Mouse (Mus musculus) embryonic facial prominence, embryonic 13.5 days (tissue): ENCODE results near the gene Ppp2r5c. TPM values are rescaled to one million over a fixed set of nuclear protein-coding genes. Genes with fewer than 3 reads are reported as not detected.

ENCODE experiments used
- ATAC-seq: fragments of 200-750 bp; cut with Nextera tagmentation; 2 replicates; pipeline ENCODE4 v1.8.0; 2017; ENCODE audit warnings: low read depth; ENCODE audit not compliant: insufficient number of reproducible peaks, insufficient read depth, low FRiP score, low TSS enrichment
- H3K27ac ChIP-seq: fragments of 300-500 bp; sonication (generic); 2 replicates; pipeline ENCODE4 v1.5.1; 2015; ENCODE audit warnings: moderate library complexity, mild to moderate bottlenecking, inconsistent platforms
- H3K27me3 ChIP-seq: fragments of 300-500 bp; sonication (generic); 2 replicates; pipeline ENCODE4 v1.6.1; 2015; ENCODE audit warnings: mild to moderate bottlenecking, inconsistent platforms
- H3K36me3 ChIP-seq: fragments of 300-500 bp; sonication (generic); 2 replicates; pipeline ENCODE4 v1.6.1; 2015; ENCODE audit warnings: mild to moderate bottlenecking, inconsistent platforms
- H3K4me1 ChIP-seq: fragments of 300-500 bp; sonication (generic); 2 replicates; pipeline ENCODE4 v1.6.1; 2015; ENCODE audit warnings: inconsistent platforms
- H3K4me2 ChIP-seq: fragments of 300-500 bp; sonication (generic); 2 replicates; pipeline ENCODE4 v1.6.1; 2015; ENCODE audit warnings: moderate library complexity, mild to moderate bottlenecking, inconsistent platforms
- H3K4me3 ChIP-seq: fragments of 300-500 bp; sonication (generic); 2 replicates; pipeline ENCODE4 v1.5.1; 2015; ENCODE audit warnings: mild to moderate bottlenecking, inconsistent platforms
- H3K9ac ChIP-seq: fragments of 300-500 bp; sonication (generic); 2 replicates; pipeline ENCODE4 v1.6.1; 2015; ENCODE audit warnings: mild to moderate bottlenecking, inconsistent platforms
- H3K9me3 ChIP-seq: fragments of 300-500 bp; sonication (generic); 2 replicates; pipeline ENCODE4 v1.6.1; 2016; ENCODE audit warnings: inconsistent platforms
- WGBS: fragments of 180-500 bp; shearing (Covaris S2); methylation state at CpG from one replicate; pipeline ENCODE4 v1.1.7; 2015; ENCODE audit warnings: mixed read lengths; 5-methylcytosine and 5-hydroxymethylcytosine counted together
- polyA plus RNA-seq: library from polyadenylated mRNA; unstranded; fragments of >200 nt; fragmentation: Nextera tagmentation; extraction: Ambion mirVana; gene quantifications from 2 replicates; pipeline ENCODE4 v1.2.1, GENCODE M21; 2015

Ppp2r5c gene
- polyA plus RNA-seq, 1 experiment from 2014 or later: 151 TPM

- H3K27ac ChIP-seq: no peak overlapping the region
- no peaks in the 10 kb centered on the region for H3K36me3 ChIP-seq
- H3K4me1 ChIP-seq: no peaks in the 10 kb centered on the region
- H3K4me3 ChIP-seq: no peak overlapping the region
- WGBS: 63% methylated on average over 3 of the region's 3 CpGs
- H3K4me2 ChIP-seq: no peak overlapping the region
- no peak for ATAC-seq
- peaks cover 6% of the 10 kb centered on the region; the same call in 1 of the 2 replicates for H3K27me3 ChIP-seq
- H3K9me3 ChIP-seq: no peaks in the 10 kb centered on the region
- H3K9ac ChIP-seq: no peak overlapping the region
These were observed 25.6 kb upstream of the Ppp2r5c start for GRCm38 (mm10) chr12:110421361-110421760.

- H3K9me3 ChIP-seq: no peaks in the 10 kb centered on the region
- H3K27me3 ChIP-seq: no peaks in the 10 kb centered on the region
- 79% methylated on average over 5 of the region's 5 CpGs for WGBS
- H3K9ac ChIP-seq: no peak overlapping the region
- H3K4me1 ChIP-seq: no peaks in the 10 kb centered on the region
- no peak for ATAC-seq
- no peaks in the 10 kb centered on the region for H3K36me3 ChIP-seq
- H3K4me2 ChIP-seq: no peak overlapping the region
- no peak overlapping the region for H3K4me3 ChIP-seq
- H3K27ac ChIP-seq: no peak overlapping the region
These were observed 22.8 kb upstream of the Ppp2r5c start for GRCm38 (mm10) chr12:110424008-110424704.

- no peak overlapping the region for H3K4me3 ChIP-seq
- H3K36me3 ChIP-seq: no peaks in the 10 kb centered on the region
- no peaks in the 10 kb centered on the region for H3K4me1 ChIP-seq
- no peaks in the 10 kb centered on the region for H3K9me3 ChIP-seq
- 0 out of 2 replicates have a peak, but pooled peaks cover under 1% of the 10 kb centered on the region for H3K27me3 ChIP-seq
- 51% methylated on average over 13 of the region's 13 CpGs for WGBS
- H3K27ac ChIP-seq: no peak overlapping the region
- H3K4me2 ChIP-seq: no peak overlapping the region
- H3K9ac ChIP-seq: no peak overlapping the region
- ATAC-seq: no peak
These were observed 20.4 kb upstream of the Ppp2r5c start for GRCm38 (mm10) chr12:110426417-110427010.

- 0 out of 2 replicates have a peak, but pooled peaks cover 5% of the 10 kb centered on the region for H3K27me3 ChIP-seq
- H3K4me2 ChIP-seq: no peak overlapping the region
- no peak for ATAC-seq
- no peaks in the 10 kb centered on the region for H3K4me1 ChIP-seq
- no peaks in the 10 kb centered on the region for H3K9me3 ChIP-seq
- H3K27ac ChIP-seq: no peak overlapping the region
- no peak overlapping the region for H3K9ac ChIP-seq
- no peak overlapping the region for H3K4me3 ChIP-seq
- H3K36me3 ChIP-seq: no peaks in the 10 kb centered on the region
- whole genome bisulfite sequencing: 65% methylated on average over 12 of the region's 12 CpGs
These were observed 17.5 kb upstream of the Ppp2r5c start for GRCm38 (mm10) chr12:110429340-110429973.

- Histone ChIP-seq H3K4me2 (no peak overlapping the region), H3K9me3 (no peaks in the 10 kb centered on the region), H3K27me3 (peaks cover 9% of the 10 kb centered on the region; the same call in 1 of the 2 replicates), H3K27ac (no peak overlapping the region), H3K36me3 (no peaks in the 10 kb centered on the region), H3K4me1 (no peaks in the 10 kb centered on the region), H3K9ac (no peak overlapping the region), H3K4me3 (no peak overlapping the region)
- no peak for ATAC-seq
- WGBS: 61% methylated on average over 10 of the region's 10 CpGs
These were observed 16.9 kb upstream of the Ppp2r5c start for GRCm38 (mm10) chr12:110429990-110430389.

GRCm38 (mm10) chr12:110431805-110432204, 15.1 kb upstream of the Ppp2r5c start:
- H3K27ac ChIP-seq: no peak overlapping the region
- no peaks in the 10 kb centered on the region for H3K36me3 ChIP-seq
- H3K9me3 ChIP-seq: no peaks in the 10 kb centered on the region
- ATAC-seq: no peak
- H3K9ac ChIP-seq: no peak overlapping the region
- WGBS: 71% methylated on average over 7 of the region's 7 CpGs
- no peak overlapping the region for H3K4me2 ChIP-seq
- H3K4me1 ChIP-seq: no peaks in the 10 kb centered on the region
- H3K27me3 ChIP-seq: peaks cover 11% of the 10 kb centered on the region; the same call in 1 of the 2 replicates
- H3K4me3 ChIP-seq: no peak overlapping the region

- Histone ChIP-seq H3K4me1 (no peaks in the 10 kb centered on the region), H3K9ac (no peak overlapping the region), H3K27ac (no peak overlapping the region), H3K36me3 (no peaks in the 10 kb centered on the region), H3K9me3 (no peaks in the 10 kb centered on the region), H3K4me3 (no peak overlapping the region), H3K4me2 (no peak overlapping the region), H3K27me3 (peaks cover 8% of the 10 kb centered on the region; the same call in 1 of the 2 replicates)
- ATAC-seq: no peak
- 67% methylated on average over 9 of the region's 9 CpGs for WGBS
These were observed 10.1 kb upstream of the Ppp2r5c start for GRCm38 (mm10) chr12:110436638-110437366.

- WGBS: 53% methylated on average over 7 of the region's 7 CpGs
- H3K9ac ChIP-seq: no peak overlapping the region
- no peaks in the 10 kb centered on the region for H3K4me1 ChIP-seq
- no peaks in the 10 kb centered on the region for H3K36me3 ChIP-seq
- H3K27me3 ChIP-seq: peaks cover 6% of the 10 kb centered on the region; the same call in 1 of the 2 replicates
- ATAC-seq: no peak; the same call in 1 of the 2 replicates
- no peaks in the 10 kb centered on the region for H3K9me3 ChIP-seq
- H3K4me2 ChIP-seq: no peak overlapping the region
- no peak overlapping the region for H3K4me3 ChIP-seq
- no peak overlapping the region for H3K27ac ChIP-seq
These were observed 9.6 kb upstream of the Ppp2r5c start for GRCm38 (mm10) chr12:110437367-110437703.

- Histone ChIP-seq H3K27me3 (peaks cover 13% of the 10 kb centered on the region; the same call in 1 of the 2 replicates), H3K4me3 (no peak overlapping the region), H3K36me3 (no peaks in the 10 kb centered on the region), H3K9ac (no peak overlapping the region), H3K4me2 (no peak overlapping the region), H3K27ac (no peak overlapping the region), H3K9me3 (no peaks in the 10 kb centered on the region), H3K4me1 (no peaks in the 10 kb centered on the region)
- 0 out of 2 replicates have a peak, but pooled peaks have one; percentile 23 for ATAC-seq
- WGBS: 44% methylated on average over 5 of the region's 5 CpGs
These were observed 8.4 kb upstream of the Ppp2r5c start for GRCm38 (mm10) chr12:110438367-110438973.

- Histone ChIP-seq H3K4me3 (no peak overlapping the region), H3K36me3 (no peaks in the 10 kb centered on the region), H3K27ac (no peak overlapping the region), H3K9me3 (no peaks in the 10 kb centered on the region), H3K9ac (no peak overlapping the region), H3K27me3 (0 out of 2 replicates have a peak, but pooled peaks cover 17% of the 10 kb centered on the region), H3K4me2 (no peak overlapping the region), H3K4me1 (no peaks in the 10 kb centered on the region)
- ATAC-seq: no peak
- WGBS: 86% methylated on average over 2 of the region's 2 CpGs
These were observed 4.7 kb upstream of the Ppp2r5c start for GRCm38 (mm10) chr12:110442238-110442637.

- Histone ChIP-seq H3K27ac (no peak overlapping the region), H3K9ac (no peak overlapping the region), H3K4me1 (peaks cover 9% of the 10 kb centered on the region), H3K27me3 (0 out of 2 replicates have a peak, but pooled peaks cover 17% of the 10 kb centered on the region), H3K36me3 (peaks cover 2% of the 10 kb centered on the region), H3K9me3 (no peaks in the 10 kb centered on the region), H3K4me3 (no peak overlapping the region), H3K4me2 (no peak overlapping the region)
- ATAC-seq: no peak
- 71% methylated on average over 5 of the region's 5 CpGs for WGBS
These were observed 2.4 kb upstream of the Ppp2r5c start for GRCm38 (mm10) chr12:110444530-110444929.
